Mouse (Mus musculus): ENCODE results near the gene Krt20.

- TF ChIP-seq CTCF (IDR thresholded peaks at IDR 0.05; ENCODE audit: borderline replicate concordance, control insufficient read depth, extremely low read depth, insufficient read depth, low read length, poor library complexity) (no peak), POLR2A (IDR thresholded peaks at IDR 0.05; ENCODE audit: control insufficient read depth, extremely low read depth, insufficient read depth, low read length, poor library complexity) (no peak)
Measured at GRCm38 (mm10) chr11:99463155-99463554, 25.2 kb upstream of the Krt20 start.

All from thymus, adult 2 months (tissue).